Mouse (Mus musculus) telencephalon, adult 2 months (tissue): ENCODE measurements around the gene Hoxc5.

Source experiments
- DNase-seq: peaks from one replicate; pipeline ENCODE4 v3.0.0-alpha.2; 2011; ENCODE audit warnings: low read depth, low spot score

Hoxc5 gene

GRCm38 (mm10) chr15:102988078-102988477 is 20.8 kb downstream of the Hoxc5 start:
- DNase-seq = no peak

GRCm38 (mm10) chr15:102990461-102991397 is 23.5 kb downstream of the Hoxc5 start, which contains the start of gene Hoxc8:
Gene Hoxc8 (plus strand): TSS chr15:102990607.
- no peak for DNase-seq

GRCm38 (mm10) chr15:102991782-102992181 is 24.5 kb downstream of the Hoxc5 start:
- no peak for DNase-seq

GRCm38 (mm10) chr15:102992206-102992605 is 25.0 kb downstream of the Hoxc5 start:
- no peak for DNase-seq

- DNase-seq = no peak
Measured at GRCm38 (mm10) chr15:102992863-102993262, 25.6 kb downstream of the Hoxc5 start.

GRCm38 (mm10) chr15:102996548-102996947 is 29.3 kb downstream of the Hoxc5 start:
- no peak for DNase-seq

- DNase-seq = no peak
Measured at GRCm38 (mm10) chr15:102997431-102997830, 30.2 kb downstream of the Hoxc5 start.

- DNase-seq = no peak
Measured at GRCm38 (mm10) chr15:102997939-102998355, 30.7 kb downstream of the Hoxc5 start, which contains the start of gene Hoxc6. Gene Hoxc6 (plus strand): TSS chr15:102998257.

- no peak for DNase-seq
Measured at GRCm38 (mm10) chr15:102998608-102999182, 31.5 kb downstream of the Hoxc5 start.

GRCm38 (mm10) chr15:102999183-102999831 is 32.1 kb downstream of the Hoxc5 start:
- DNase-seq = no peak

GRCm38 (mm10) chr15:102999955-103000354 is 32.7 kb downstream of the Hoxc5 start:
- no peak for DNase-seq

- DNase-seq = no peak
Measured at GRCm38 (mm10) chr15:103000501-103000901, 33.3 kb downstream of the Hoxc5 start.

- DNase-seq = no peak
Measured at GRCm38 (mm10) chr15:103001370-103001769, 34.1 kb downstream of the Hoxc5 start.

- no peak for DNase-seq
Measured at GRCm38 (mm10) chr15:103002156-103002555, 34.9 kb downstream of the Hoxc5 start.

- DNase-seq = no peak
Measured at GRCm38 (mm10) chr15:103002821-103003448, 35.7 kb downstream of the Hoxc5 start.

- no peak for DNase-seq
Measured at GRCm38 (mm10) chr15:103005308-103005707, 38.1 kb downstream of the Hoxc5 start.

- DNase-seq = no peak
Measured at GRCm38 (mm10) chr15:103005797-103006196, 38.6 kb downstream of the Hoxc5 start.

- no peak for DNase-seq
Measured at GRCm38 (mm10) chr15:103006326-103006725, 39.1 kb downstream of the Hoxc5 start.

- no peak for DNase-seq
Measured at GRCm38 (mm10) chr15:103009265-103010111, 42.2 kb downstream of the Hoxc5 start.

GRCm38 (mm10) chr15:103010112-103010846 is 43.0 kb downstream of the Hoxc5 start:
- DNase-seq = no peak
